8 mouse cellular contexts compared by ENCODE assay signal in genomic region chr5:148342061-148342741, GRCm38 (mm10). TPM values are rescaled to one million over a fixed set of nuclear protein-coding genes. Genes with fewer than 3 reads are reported as not detected.
DNase-seq lines count a peak whose midpoint lies in the region; ATAC-seq and TF ChIP-seq lines count a peak whose summit lies in the region.

No protein-coding gene starts in this region.

- H3K9ac ChIP-seq in stomach, embryonic 15.5 days, result no peak overlapping the region

- peak; percentile 50 to 54 for DNase-seq in right cerebral cortex, adult 2 months (ENCODE audit: low spot score in 2 of 2)
- no peak for DNase-seq in right cerebral cortex, postnatal 14 days
- DNase-seq in hindbrain, embryonic 10.5 days (ENCODE audit: low spot score), result peak; percentile 27
- DNase-seq in left cerebral cortex, adult 18-20 months (ENCODE audit: low spot score in 2 of 2), result peak; percentile 51 to 53
- DNase-seq in lung, postnatal 4 days, result peak; percentile 54 to 67
- no peak for DNase-seq in adrenal gland, postnatal 36 days

- no peaks in the 10 kb centered on the region for H3K27me3 ChIP-seq in hindbrain, embryonic 10.5 days (ENCODE audit: insufficient read depth, poor library complexity, severe bottlenecking)
- no peaks in the 10 kb centered on the region for H3K27me3 ChIP-seq in stomach, embryonic 15.5 days (replicated peaks)

- H3K4me1 ChIP-seq in embryonic fibroblast, embryonic 13.5 days (ENCODE audit: control insufficient read depth, insufficient read depth, low read length), result peaks cover 9% of the 10 kb centered on the region; the same call in 1 of the 2 replicates
- peaks cover 13% of the 10 kb centered on the region for H3K4me1 ChIP-seq in hindbrain, embryonic 10.5 days (replicated peaks)
- peaks cover 8% of the 10 kb centered on the region for H3K4me1 ChIP-seq in stomach, embryonic 15.5 days

- H3K4me3 ChIP-seq in embryonic fibroblast, embryonic 13.5 days (ENCODE audit: insufficient read depth, low read length), result no peak overlapping the region
- peak overlapping the region; percentile 37 for H3K4me3 ChIP-seq in hindbrain, embryonic 10.5 days
- H3K4me3 ChIP-seq in stomach, embryonic 15.5 days (replicated peaks), result no peak overlapping the region

- H3K27ac ChIP-seq in embryonic fibroblast, embryonic 13.5 days (ENCODE audit: insufficient read depth, low read length), result peak overlapping the region; percentile 56
- H3K27ac ChIP-seq in hindbrain, embryonic 10.5 days, result peak overlapping the region; percentile 68
- H3K27ac ChIP-seq in stomach, embryonic 15.5 days, result peak overlapping the region; percentile 48; the same call in 1 of the 2 replicates

- ATAC-seq in stomach, embryonic 15.5 days (ENCODE audit: insufficient read depth, low FRiP score, low read depth), result peak; percentile 77

- WGBS in hindbrain, embryonic 10.5 days, result 42% methylated on average over 26 of the region's 26 CpGs
- WGBS in stomach, embryonic 15.5 days, result 28% methylated on average over 26 of the region's 26 CpGs

- peak overlapping the region; percentile 38; the same call in 1 of the 2 replicates for H3K4me2 ChIP-seq in stomach, embryonic 15.5 days

- H3K36me3 ChIP-seq in hindbrain, embryonic 10.5 days, result peaks cover 28% of the 10 kb centered on the region
- no peaks in the 10 kb centered on the region for H3K36me3 ChIP-seq in stomach, embryonic 15.5 days

- H3K9me3 ChIP-seq in hindbrain, embryonic 10.5 days, result no peaks in the 10 kb centered on the region
- H3K9me3 ChIP-seq in stomach, embryonic 15.5 days, result no peaks in the 10 kb centered on the region

- TF ChIP-seq CTCF in embryonic fibroblast, embryonic 13.5 days (IDR thresholded peaks at IDR 0.05; ENCODE audit: borderline replicate concordance, insufficient read depth, low read length), result no peak

- no peak for TF ChIP-seq POLR2A in embryonic fibroblast, embryonic 13.5 days (IDR thresholded peaks at IDR 0.05; ENCODE audit: low read depth, low read length)

RNA-seq across cellular contexts. Expression of gene Slc7a1, which starts 57.5 kb away (rescaled TPM):
- polyA plus RNA-seq in embryonic fibroblast, embryonic 13.5 days (2011; ENCODE audit: insufficient read length, low read depth, missing spikeins), result 61.1 and 63.0 TPM in 2 replicates
- polyA plus RNA-seq in hindbrain, embryonic 10.5 days (2016; fragmentation: Nextera tagmentation; extraction: Ambion mirVana), result 10.8 and 13.6 TPM in 2 replicates
- 10 to 100 TPM; 27.6 to 29.3 TPM for total RNA-seq in left cerebral cortex, adult 18-20 months (2021)
- 24.6 and 28.1 TPM in 2 replicates for polyA plus RNA-seq in stomach, embryonic 15.5 days (2015; fragmentation: Nextera tagmentation; extraction: Ambion mirVana)
- total RNA-seq in adrenal gland, postnatal 36 days (2021), result 100 to 1,000 TPM; 103 to 112 TPM

Comparison
In these comparisons a context has a peak if more than half of its experiments do, and no peak if none do; other contexts are left out.
1. DNase-seq: peak in right cerebral cortex, adult 2 months (2 of 2), hindbrain, embryonic 10.5 days (single experiment), left cerebral cortex, adult 18-20 months (2 of 2) and lung, postnatal 4 days (2 of 2); none in right cerebral cortex, postnatal 14 days (single experiment) and adrenal gland, postnatal 36 days (0 of 2).
2. Peak in every context shown above with its lines, with median percentiles within 50 percentile points of each other: H3K27ac ChIP-seq.